Mouse (Mus musculus) ZHBTc4 (cell line): ENCODE results near the gene Gamt.
A peak's percentile ranks its signal among the peaks of the same experiment; 100 is the strongest.

Experiments used
- DNase-seq: peaks from one replicate; pipeline ENCODE4 v3.0.0-alpha.2; 2011; ENCODE audit warnings: low read depth, low spot score

Gene Gamt

GRCm38 (mm10) chr10:80285222-80286070 is 24.6 kb upstream of the Gamt start:
- no peak for DNase-seq

GRCm38 (mm10) chr10:80282481-80283441 is 21.9 kb upstream of the Gamt start:
- no peak for DNase-seq

- no peak for DNase-seq
Observed at GRCm38 (mm10) chr10:80281921-80282371, 21.1 kb upstream of the Gamt start.

- DNase-seq = no peak
Observed at GRCm38 (mm10) chr10:80281304-80281703, 20.5 kb upstream of the Gamt start.

- no peak for DNase-seq
Observed at GRCm38 (mm10) chr10:80279273-80279672, 18.5 kb upstream of the Gamt start.

GRCm38 (mm10) chr10:80278390-80278789 is 17.6 kb upstream of the Gamt start:
- no peak for DNase-seq

- no peak for DNase-seq
Observed at GRCm38 (mm10) chr10:80276238-80276637, 15.4 kb upstream of the Gamt start.

- DNase-seq = no peak
Observed at GRCm38 (mm10) chr10:80273847-80274246, 13.0 kb upstream of the Gamt start.

GRCm38 (mm10) chr10:80271870-80272585 is 11.2 kb upstream of the Gamt start:
- DNase-seq = no peak

- no peak for DNase-seq
Observed at GRCm38 (mm10) chr10:80271186-80271843, 10.5 kb upstream of the Gamt start.

GRCm38 (mm10) chr10:80270734-80271181 is 9.9 kb upstream of the Gamt start:
- DNase-seq = no peak

- DNase-seq = no peak
Observed at GRCm38 (mm10) chr10:80270099-80270498, 9.3 kb upstream of the Gamt start.

GRCm38 (mm10) chr10:80265149-80265486 is 4.3 kb upstream of the Gamt start:
- no peak for DNase-seq

- peak; percentile 99 for DNase-seq
Observed at GRCm38 (mm10) chr10:80264341-80265148, 3.7 kb upstream of the Gamt start.

- DNase-seq = no peak
Observed at GRCm38 (mm10) chr10:80262776-80263365, 2.1 kb upstream of the Gamt start.

- no peak for DNase-seq
Observed at GRCm38 (mm10) chr10:80262169-80262568, 1.4 kb upstream of the Gamt start.

- DNase-seq = peak; percentile 95
Observed at GRCm38 (mm10) chr10:80261585-80261968, 765 bp upstream of the Gamt start.

- no peak for DNase-seq
Observed at GRCm38 (mm10) chr10:80259861-80260641, 761 bp downstream of the Gamt start.

- DNase-seq = no peak
Observed at GRCm38 (mm10) chr10:80259463-80259805, 1.4 kb downstream of the Gamt start.
